Comparison of ENCODE assay signal across 20 mouse cellular contexts in genomic region chr11:106212771-106213170, GRCm38 (mm10). TPM values are rescaled to one million over a fixed set of nuclear protein-coding genes. Genes with fewer than 3 reads are reported as not detected.
DNase-seq lines count a peak whose midpoint lies in the region; ATAC-seq and TF ChIP-seq lines count a peak whose summit lies in the region.
"Had no signal": no experiment of that assay in that cellular context is flagged by ENCODE, and none has a peak within 500 bp of the region (broad histone marks: within the 10 kb centered on the region; RNA-seq: fewer than 3 reads in every experiment).

No protein-coding gene starts in this region.

- no peak for ATAC-seq in heart, embryonic 11.5 days (replicated peaks; ENCODE audit: insufficient number of reproducible peaks, low FRiP score, low TSS enrichment)
- ATAC-seq: activated CD4-positive, CD25-positive, alpha-beta regulatory T cell, adult 4 months; forebrain, embryonic 14.5 days; hindbrain, postnatal 0 days had no signal

- 93% methylated on average over 8 of the region's 8 CpGs for WGBS in heart, embryonic 11.5 days (ENCODE audit: insufficient replicate concordance)

- H3K36me3 ChIP-seq in heart, embryonic 11.5 days (ENCODE audit: control insufficient read depth, insufficient read depth, low read length), result peaks cover 29% of the 10 kb centered on the region

- H3K9me3 ChIP-seq in heart, embryonic 11.5 days (replicated peaks; ENCODE audit: control insufficient read depth, low read length), result no peaks in the 10 kb centered on the region
- H3K9me3 ChIP-seq: embryonic facial prominence, embryonic 15.5 days; forebrain, embryonic 10.5 days; G1E had no signal

- no peak overlapping the region for H3K9ac ChIP-seq in heart, embryonic 11.5 days (ENCODE audit: low read depth, low read length)
- H3K9ac ChIP-seq: embryonic facial prominence, embryonic 15.5 days had no signal

- no peaks in the 10 kb centered on the region for H3K27me3 ChIP-seq in heart, embryonic 11.5 days (ENCODE audit: control insufficient read depth, insufficient read depth, low read length)
- H3K27me3 ChIP-seq: embryonic facial prominence, embryonic 15.5 days had no signal

- H3K4me1 ChIP-seq in heart, embryonic 11.5 days (ENCODE audit: control insufficient read depth, insufficient read depth, low read length), result peaks cover 11% of the 10 kb centered on the region

- peak; percentile 33 to 55 for DNase-seq in heart, adult 18-20 months
- no peak for DNase-seq in layer of hippocampus, adult 2 months (ENCODE audit: low spot score in 2 of 2)
- no peak for DNase-seq in layer of hippocampus, adult 9-11 months
- DNase-seq in MN1 (ENCODE audit: low spot score), result peak; percentile 40
- DNase-seq in heart, postnatal 4 days, result peak; percentile 37
- no peak for DNase-seq in kidney, adult 18-20 months
- DNase-seq: adrenal gland, postnatal 36 days; cerebellum, adult 11 months; cerebellum, adult 8-10 months; cerebellum, postnatal 14 days; embryo, embryonic 11 days; kidney, adult 11 months had no signal

- no peak overlapping the region for H3K27ac ChIP-seq in heart, embryonic 11.5 days (ENCODE audit: low read depth, low read length)
- H3K27ac ChIP-seq in layer of hippocampus, adult 2 months, result peak overlapping the region; percentile 47
- H3K27ac ChIP-seq: embryonic facial prominence, embryonic 15.5 days; forebrain, embryonic 10.5 days; hindbrain, postnatal 0 days had no signal

- TF ChIP-seq CTCF in layer of hippocampus, adult 2 months (conservative IDR thresholded peaks at IDR 0.05), result no peak

- H3K4me2 ChIP-seq in heart, embryonic 11.5 days, result no peak overlapping the region
- H3K4me2 ChIP-seq: embryonic facial prominence, embryonic 15.5 days had no signal

- H3K4me3 ChIP-seq in heart, embryonic 11.5 days (ENCODE audit: low read depth, low read length), result no peak overlapping the region
- peak overlapping the region; percentile 13; the same call in 1 of the 2 replicates for H3K4me3 ChIP-seq in layer of hippocampus, adult 2 months
- H3K4me3 ChIP-seq: embryonic facial prominence, embryonic 15.5 days; erythroblast, embryonic 14.5 days; forebrain, embryonic 10.5 days had no signal

RNA-seq across cellular contexts. Expression of gene Ccdc47, which starts 3.4 kb away (rescaled TPM):
- 10 to 100 TPM; 70.0 to 74.0 TPM for total RNA-seq in heart, adult 18-20 months (2021)
- 58.9 and 91.1 TPM in 2 replicates for polyA plus RNA-seq in heart, embryonic 11.5 days (2014; fragmentation: Nextera tagmentation; extraction: Ambion mirVana)
- total RNA-seq in layer of hippocampus, adult 2 months (2021), result 10 to 100 TPM; 89.8 to 98.2 TPM
- 10 to 100 TPM; 75.3 to 77.2 TPM for total RNA-seq in heart, postnatal 4 days (2021)

RNA-seq across cellular contexts. Expression of gene Ddx42, which starts 4.0 kb away (rescaled TPM):
- total RNA-seq in heart, adult 18-20 months (2021), result 10 to 100 TPM; 24.1 to 26.7 TPM
- 45.3 and 58.3 TPM in 2 replicates for polyA plus RNA-seq in heart, embryonic 11.5 days (2014; fragmentation: Nextera tagmentation; extraction: Ambion mirVana)
- total RNA-seq in layer of hippocampus, adult 2 months (2021), result 10 to 100 TPM; 69.8 to 71.1 TPM
- total RNA-seq in heart, postnatal 4 days (2021), result 10 to 100 TPM; 42.8 to 44.2 TPM

RNA-seq across cellular contexts. Expression of gene Strada, which starts 10.8 kb away (rescaled TPM):
- 1 to 10 TPM; 6.2 to 8.0 TPM for total RNA-seq in heart, adult 18-20 months (2021)
- 22.4 and 26.6 TPM in 2 replicates for polyA plus RNA-seq in heart, embryonic 11.5 days (2014; fragmentation: Nextera tagmentation; extraction: Ambion mirVana)
- 10 to 100 TPM; 32.0 to 34.3 TPM for total RNA-seq in layer of hippocampus, adult 2 months (2021)
- total RNA-seq in heart, postnatal 4 days (2021), result 10 to 100 TPM; 12.5 to 13.4 TPM

RNA-seq across cellular contexts. Expression of gene Ftsj3, which starts 43.1 kb away (rescaled TPM):
- total RNA-seq in heart, adult 18-20 months (2021), result 10 to 100 TPM; 19.5 to 23.2 TPM
- polyA plus RNA-seq in heart, embryonic 11.5 days (2014; fragmentation: Nextera tagmentation; extraction: Ambion mirVana), result 45.2 and 46.7 TPM in 2 replicates
- 10 to 100 TPM; 33.5 to 36.1 TPM for total RNA-seq in layer of hippocampus, adult 2 months (2021)
- 10 to 100 TPM; 28.4 to 29.8 TPM for total RNA-seq in heart, postnatal 4 days (2021)

RNA-seq across cellular contexts. Expression of gene Psmc5, which starts 43.2 kb away (rescaled TPM):
- total RNA-seq in heart, adult 18-20 months (2021), result 100 to 1,000 TPM; 109 TPM
- 280 and 294 TPM in 2 replicates for polyA plus RNA-seq in heart, embryonic 11.5 days (2014; fragmentation: Nextera tagmentation; extraction: Ambion mirVana)
- 100 to 1,000 TPM; 160 to 176 TPM for total RNA-seq in layer of hippocampus, adult 2 months (2021)
- 100 to 1,000 TPM; 112 TPM for total RNA-seq in heart, postnatal 4 days (2021)

Comparison
In these comparisons a context has a peak if more than half of its experiments do, and no peak if none do; other contexts are left out.
1. DNase-seq: peak in heart, adult 18-20 months (2 of 2), MN1 (single experiment) and heart, postnatal 4 days (single experiment); none in layer of hippocampus, adult 2 months (0 of 2), layer of hippocampus, adult 9-11 months (single experiment) and kidney, adult 18-20 months (single experiment).